Mouse (Mus musculus) G1E-ER4 (cell line): Measurements from ENCODE around the gene Hoxc8. TPM values are rescaled to one million over a fixed set of nuclear protein-coding genes. Genes with fewer than 3 reads are reported as not detected.

Experiments used
- GATA1 ChIP-seq: IDR thresholded peaks from one replicate; pipeline ENCODE4 v1.8.0; 2012; ENCODE audit warnings: low read length, inconsistent platforms
- polyA plus RNA-seq: library from polyadenylated mRNA; stranded (reverse); fragments of >175 nt; gene quantifications from 2 replicates; pipeline ENCODE4 v1.2.3, GENCODE M21; 2012

The Hoxc8 gene
- polyA plus RNA-seq, 1 experiment, result 3.8 TPM

DNA sequence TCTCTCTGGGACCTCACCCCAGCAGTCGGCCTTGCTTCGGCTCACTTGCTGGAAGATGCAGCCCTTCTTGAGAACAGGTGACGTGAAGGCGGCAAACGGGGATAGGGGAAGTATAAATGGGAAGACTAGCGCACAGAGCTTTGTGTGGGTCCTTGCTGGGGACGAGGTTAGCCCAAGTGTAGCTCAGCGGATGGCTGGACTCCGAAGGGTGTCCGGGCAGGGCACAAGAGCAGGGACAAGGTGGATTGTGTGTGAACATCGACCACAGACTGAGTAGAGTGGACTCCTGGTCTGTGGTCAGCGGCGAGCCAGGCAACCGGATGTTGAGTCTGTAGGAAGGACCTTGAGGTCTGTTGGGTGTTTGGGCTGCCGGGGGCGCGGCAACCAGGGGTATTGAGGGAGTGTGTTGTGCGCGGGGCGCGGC lies 14.7 kb upstream of the Hoxc8 start:
- no peak for TF ChIP-seq GATA1

DNA sequence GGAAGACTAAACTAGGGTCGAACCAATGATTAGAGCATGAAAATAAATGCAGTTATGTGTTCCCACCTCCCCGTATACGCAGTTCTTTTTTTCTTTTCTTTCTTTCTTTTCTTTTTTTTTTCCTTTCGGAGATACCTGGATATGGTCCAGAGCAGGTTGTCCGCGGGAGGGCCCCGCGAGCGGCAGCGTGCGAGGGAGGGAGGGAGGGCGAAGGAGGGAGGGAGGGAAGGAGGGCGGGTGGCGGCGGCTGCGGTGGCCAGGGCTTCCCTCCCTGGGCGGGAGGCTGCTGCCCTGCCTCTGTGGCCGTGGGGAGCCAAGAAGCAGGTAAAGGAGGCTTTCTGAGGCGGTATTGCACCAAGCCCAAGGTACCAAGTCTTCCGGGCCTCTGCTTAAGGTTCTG lies 14.2 kb upstream of the Hoxc8 start, which contains the start of gene Hoxc9:
Hoxc9 (plus strand) TSS at position 269 of the 400 bp plus-strand sequence.
- TF ChIP-seq GATA1, result no peak

DNA sequence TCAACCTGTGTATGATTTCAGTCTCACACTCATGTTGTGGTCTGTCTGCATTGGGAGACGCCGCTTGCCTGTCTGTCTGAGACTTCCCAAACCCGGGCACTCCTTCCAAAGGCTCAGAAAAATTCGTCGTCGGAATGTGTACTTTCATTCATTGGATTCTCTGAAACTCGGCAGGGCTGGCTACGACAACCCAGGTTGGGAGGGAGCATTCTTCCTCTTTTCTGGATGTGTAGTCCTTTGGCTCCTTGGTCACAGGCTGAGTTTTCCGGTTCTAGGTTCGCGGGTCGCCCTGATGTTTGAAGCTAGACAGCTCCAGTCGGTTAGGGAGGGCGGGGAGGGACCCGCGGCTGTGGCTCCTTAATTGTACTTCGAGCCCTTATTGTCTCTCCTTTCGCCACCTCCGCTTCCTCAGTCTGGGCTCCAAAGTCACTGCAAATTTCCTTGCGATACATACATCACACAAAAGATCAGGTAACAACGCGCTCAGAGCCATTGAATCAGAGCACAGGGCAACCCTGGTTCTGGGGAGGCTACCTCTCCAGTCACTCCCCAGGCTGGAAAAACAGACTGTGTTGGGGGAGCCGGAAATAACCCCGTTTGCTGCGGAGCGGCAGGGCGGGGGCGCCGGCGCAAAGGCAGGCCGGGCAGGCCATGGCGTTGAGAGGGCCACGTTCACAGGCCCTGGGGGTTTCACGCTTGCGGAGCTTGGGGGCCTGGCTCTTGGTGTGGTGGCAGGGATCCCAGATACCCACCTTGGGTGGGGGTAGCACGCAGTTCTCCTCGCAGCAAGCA lies 13.6 kb upstream of the Hoxc8 start:
- no peak for TF ChIP-seq GATA1

DNA sequence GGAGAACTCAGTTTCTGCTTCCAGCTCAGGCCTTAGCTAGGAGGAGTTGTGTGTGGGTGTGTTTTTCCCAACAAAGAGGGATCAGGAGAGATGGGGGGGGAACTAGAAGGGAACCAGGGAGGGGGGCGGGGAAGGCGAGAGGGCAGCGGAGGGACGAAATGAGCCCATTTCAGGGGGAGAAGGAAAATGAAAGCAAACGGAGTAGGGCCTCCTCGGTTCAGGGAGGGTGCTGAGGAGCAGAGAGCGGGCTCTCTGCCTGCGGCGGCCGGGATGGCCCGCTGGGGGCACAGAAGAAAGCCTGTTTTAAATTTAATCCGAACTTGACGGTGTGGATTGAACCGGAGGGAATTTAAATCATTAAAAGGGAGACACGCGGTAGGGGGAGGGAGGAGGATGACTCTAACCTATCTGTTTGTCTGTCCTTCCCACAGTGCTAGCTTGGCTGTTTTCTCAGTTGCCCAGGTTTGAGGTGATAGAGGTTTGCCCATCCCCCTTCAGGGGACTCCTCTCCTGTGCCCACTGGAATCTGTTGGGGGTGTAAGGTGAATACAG lies 12.9 kb upstream of the Hoxc8 start:
- TF ChIP-seq GATA1, result no peak

DNA sequence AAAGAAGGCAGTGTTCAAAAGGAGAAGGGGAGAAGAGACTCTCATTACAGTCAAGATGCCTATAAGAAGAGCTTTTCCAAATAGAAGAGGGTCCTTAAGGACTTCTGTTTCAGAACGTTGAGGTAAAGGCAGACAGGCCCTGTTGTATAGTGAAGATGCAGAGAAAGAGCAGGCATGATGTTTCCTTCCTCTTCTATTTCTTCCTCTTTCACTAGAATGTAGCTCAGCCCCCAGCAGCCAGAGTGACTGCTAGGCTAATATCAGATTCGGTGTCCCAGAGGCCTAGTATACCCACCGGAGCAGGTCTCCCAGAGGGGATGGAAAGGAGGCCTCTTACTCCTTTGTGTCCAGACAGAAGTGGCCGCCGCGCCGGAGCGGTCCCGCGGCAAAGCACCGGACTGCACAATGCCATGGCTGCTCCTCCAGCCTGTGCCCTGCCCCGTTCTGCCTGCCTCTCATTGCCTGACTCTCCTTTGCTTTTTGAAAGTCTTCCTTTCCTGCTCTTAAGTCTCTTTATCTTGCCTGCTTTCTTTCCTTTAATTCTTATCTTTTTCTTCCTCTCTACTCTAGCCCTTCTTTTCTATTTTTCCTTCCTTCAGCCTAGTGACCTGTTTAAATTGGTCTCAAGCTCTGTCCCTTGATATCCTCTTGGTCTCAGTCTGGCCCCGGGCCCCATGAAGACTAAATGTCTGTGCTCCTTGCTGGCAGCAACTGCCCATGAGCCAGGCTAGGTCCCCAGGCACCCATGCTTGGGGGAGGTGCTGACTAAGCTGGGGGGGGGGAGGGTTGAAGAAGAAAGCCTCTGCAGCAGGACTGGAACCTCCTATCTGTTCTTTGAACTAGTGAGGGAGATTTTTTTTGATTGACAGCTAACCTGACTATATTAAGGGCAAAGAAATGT lies 11.5 kb upstream of the Hoxc8 start:
- TF ChIP-seq GATA1, result no peak

DNA sequence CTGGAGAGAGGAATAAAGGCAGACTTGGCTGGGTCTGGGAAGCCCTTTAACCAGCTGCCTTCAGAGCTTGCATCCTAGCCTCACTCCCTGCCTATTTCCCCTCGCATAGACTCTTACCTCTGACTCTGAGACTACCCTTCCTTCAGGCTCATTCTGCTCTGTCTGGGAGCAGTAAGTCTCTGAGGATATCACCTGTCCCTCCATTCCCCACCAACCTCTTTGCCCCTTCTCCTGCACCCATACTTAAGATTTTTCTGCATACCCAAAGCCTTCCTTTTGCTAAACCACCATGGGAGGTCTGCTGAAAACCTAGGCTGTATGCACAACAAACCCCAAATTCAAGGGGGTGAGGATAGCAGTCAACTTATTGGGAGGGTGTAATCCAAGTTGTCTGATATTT lies 10.5 kb upstream of the Hoxc8 start:
- no peak for TF ChIP-seq GATA1

DNA sequence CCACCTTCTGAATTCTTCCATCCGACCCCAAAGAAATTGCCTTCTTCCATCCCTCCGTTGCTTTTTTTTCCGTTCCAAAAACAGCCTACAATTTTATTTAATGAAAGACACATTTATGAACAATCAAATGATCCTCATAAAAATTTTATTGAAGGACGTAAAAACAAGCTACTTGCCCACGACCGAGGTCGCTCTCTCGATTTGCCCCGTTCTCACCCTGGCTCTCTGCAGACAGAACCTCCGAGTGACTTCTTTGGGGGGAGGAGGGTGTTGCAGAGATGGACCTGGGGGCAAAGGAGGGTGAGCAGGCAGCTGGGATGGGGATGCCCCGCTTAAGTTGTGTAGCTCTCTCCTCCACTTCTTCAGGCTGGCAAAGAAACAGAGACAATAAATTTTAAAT lies 10.1 kb upstream of the Hoxc8 start:
- TF ChIP-seq GATA1, result no peak

DNA sequence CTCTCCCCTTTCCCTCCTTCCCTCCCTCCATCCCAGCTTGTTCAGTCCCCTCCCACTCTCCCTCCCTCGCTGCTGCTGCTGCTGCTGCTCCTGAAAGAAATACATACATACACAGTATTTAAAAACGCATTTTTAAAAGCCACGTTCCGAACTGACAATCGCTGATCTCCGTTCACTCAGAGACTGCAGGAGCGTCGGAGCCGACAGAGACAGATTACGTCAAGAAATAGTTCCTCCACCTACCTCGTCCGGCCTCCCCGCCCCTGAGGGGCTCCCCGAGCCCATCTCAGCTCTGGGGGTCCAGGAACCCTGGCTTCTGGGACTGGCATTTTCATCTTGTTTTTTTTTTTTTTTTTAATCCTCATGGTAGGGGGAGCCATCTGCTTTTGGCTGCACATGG lies 9.5 kb upstream of the Hoxc8 start:
- no peak for TF ChIP-seq GATA1

DNA sequence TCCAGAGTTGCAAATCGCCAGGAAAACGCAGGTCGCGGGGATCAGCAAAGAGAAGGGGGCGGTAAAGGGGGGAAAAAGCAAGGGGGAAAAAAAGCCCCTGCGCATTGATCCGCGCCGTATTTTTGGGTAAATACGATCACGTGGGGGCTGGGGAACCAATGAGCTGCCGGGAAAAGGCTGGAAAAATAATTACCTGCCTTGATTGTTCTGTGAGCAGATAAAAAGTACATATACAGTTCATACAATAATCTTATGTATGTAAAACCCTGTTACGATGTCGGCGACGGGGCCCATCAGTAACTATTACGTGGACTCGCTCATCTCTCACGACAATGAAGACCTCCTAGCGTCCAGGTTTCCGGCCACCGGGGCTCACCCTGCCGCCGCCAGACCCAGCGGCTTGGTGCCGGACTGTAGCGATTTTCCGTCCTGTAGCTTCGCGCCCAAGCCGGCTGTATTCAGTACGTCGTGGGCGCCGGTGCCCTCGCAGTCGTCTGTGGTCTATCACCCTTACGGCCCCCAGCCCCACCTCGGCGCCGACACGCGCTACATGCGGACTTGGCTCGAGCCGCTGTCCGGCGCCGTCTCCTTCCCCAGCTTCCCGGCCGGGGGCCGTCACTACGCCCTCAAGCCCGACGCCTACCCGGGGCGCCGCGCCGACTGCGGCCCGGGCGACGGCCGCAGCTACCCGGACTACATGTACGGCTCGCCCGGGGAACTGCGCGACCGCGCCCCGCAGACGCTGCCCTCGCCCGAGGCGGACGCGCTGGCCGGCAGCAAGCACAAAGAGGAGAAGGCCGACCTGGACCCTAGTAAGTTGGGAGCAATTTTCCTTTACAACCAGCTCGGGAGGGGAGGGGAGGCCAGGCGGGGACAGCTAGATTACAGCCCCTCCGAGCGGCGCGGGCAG lies 8.8 kb upstream of the Hoxc8 start:
- no peak for TF ChIP-seq GATA1

DNA sequence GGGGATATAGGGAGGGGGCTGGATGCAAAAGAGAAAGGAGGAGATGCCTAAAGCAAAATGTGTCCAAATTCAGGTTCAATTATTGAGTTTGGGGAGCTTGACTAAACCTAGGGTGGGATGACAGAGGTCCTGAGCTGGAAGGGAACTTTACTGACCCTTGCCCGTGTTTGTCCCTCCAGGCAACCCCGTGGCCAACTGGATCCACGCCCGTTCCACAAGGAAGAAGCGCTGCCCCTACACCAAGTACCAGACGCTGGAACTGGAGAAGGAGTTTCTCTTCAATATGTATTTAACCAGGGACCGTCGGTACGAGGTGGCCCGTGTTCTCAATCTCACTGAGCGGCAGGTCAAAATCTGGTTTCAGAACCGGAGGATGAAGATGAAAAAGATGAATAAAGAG lies 6.7 kb upstream of the Hoxc8 start:
- TF ChIP-seq GATA1, result no peak

DNA sequence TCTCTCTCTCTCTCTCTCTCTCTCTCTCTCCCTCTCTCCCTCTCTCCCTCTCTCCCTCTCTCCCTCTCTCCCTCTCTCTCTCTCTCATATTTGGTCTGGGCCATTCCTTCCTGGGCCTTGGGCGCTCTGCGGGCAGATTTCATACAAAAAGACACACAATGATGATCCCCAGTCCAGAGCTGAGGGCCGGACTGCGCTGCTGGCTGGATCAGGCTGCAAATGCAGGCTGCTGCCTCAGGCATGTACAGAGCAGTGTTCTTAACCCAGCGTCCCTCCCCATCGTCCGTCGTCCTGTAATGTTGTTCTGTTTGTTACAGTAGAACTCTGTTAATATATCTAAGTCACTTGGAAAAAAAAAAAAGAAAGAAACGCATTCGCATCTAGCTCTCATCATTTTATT lies 5.9 kb upstream of the Hoxc8 start:
- TF ChIP-seq GATA1, result no peak

DNA sequence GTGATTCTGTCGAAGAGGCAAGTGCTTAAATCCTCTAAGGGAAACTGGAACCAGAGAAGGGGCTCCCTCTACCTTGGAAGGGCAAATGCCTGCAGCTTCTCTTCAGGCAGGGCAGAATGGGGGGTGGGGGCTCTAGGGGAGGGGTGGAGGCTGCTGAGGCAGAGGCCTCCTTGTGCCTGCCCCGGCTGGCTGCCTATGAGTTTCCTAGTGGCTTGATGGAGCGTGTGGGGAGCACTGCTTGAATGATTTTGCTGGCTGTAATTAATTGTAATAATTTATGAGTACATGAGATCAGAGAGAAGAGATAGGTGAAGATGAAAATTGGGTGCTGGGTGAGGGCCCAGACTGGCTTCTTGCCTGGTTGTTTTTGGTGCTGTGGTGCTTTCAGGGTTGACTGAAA lies 5.5 kb upstream of the Hoxc8 start:
- no peak for TF ChIP-seq GATA1

DNA sequence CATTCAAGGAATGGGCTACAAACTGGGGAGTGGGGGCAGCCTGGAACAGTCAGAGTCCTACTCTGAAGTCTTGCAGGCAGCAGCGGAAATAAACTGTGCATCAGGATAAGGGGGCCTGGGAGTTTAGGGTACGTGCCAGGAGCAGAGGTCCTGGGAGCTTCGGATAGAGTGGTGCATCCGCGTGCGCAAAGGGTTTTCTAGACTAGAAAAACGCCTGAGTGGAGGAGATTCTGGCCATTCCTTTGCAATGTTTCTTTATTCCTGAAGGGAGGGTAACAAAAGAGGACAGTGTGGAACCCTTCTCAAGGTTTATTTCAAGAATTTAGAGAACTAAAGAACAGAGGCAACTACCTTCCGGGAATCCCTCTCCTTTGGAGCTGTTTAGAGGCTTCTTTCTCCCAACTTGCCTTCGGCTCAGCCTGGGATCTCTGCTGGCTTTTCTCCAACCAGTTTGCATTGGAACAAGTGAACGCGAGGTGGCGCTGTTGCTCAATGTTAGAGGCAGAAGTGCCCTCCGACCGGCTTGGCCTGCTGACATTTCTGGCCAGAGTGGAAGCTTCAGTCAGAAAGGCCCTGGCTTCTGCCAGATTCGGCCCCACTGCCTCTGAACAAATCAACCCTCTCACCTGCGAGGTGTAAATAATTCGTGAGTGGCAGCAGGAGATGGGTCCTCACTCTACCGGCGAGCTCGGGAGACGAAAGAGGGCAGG lies 3.1 kb upstream of the Hoxc8 start:
- no peak for TF ChIP-seq GATA1

DNA sequence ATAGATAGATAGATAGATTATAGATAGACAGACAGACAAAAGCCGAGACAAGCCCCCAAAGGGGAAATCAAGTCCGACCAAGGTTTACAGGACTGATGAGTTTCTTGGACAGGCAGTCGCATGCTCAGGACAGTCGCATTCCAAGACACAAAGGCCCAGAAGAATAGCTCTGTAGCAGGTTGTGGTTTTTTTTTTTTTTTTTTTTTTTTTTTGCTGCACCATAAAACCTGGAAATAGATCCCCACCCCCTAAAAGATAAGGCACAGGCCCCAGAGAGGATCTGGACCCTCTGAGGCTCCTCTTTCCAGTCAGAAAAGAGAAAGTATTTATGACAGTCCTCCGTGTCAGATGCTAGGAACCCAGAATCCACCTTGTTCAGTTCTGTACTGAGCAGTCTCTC lies 2.3 kb upstream of the Hoxc8 start:
- TF ChIP-seq GATA1, result no peak

DNA sequence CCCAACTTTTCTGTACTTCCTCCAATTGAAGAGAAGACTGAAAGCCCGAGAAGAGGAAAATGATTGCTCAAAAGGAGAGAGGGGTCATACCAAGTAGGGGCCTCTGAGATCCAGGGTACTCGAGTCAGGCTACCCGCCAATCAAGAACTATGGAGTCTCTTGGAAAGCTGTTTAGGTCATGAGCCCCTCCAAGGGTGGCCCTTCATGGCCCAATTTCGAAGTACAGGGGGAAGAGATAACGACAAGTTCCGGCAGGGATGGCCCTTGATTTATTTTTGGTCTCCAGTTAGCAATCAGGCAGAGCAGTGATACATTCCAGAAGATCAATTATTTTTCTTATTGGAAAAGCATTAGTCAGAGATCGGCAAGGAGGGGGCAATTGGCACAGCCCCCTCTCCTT lies 1.4 kb downstream of the Hoxc8 start:
- no peak for TF ChIP-seq GATA1
